Mouse (Mus musculus) CD4-positive, CD25-positive, alpha-beta regulatory T cell, adult 2 months (primary cell): ENCODE results near the gene Inpp5f.
"Not testable (repeated sequence)": the region's sequence is repeated elsewhere in the genome, so short reads cannot be mapped to it uniquely, and the experiment has no call there.

ENCODE experiments used
- DNase-seq: peaks from one replicate; pipeline ENCODE4 v3.0.0-alpha.2; 2012; ENCODE audit warnings: low read depth, low spot score

Inpp5f gene

GRCm38 (mm10) chr7:128592936-128593241 is 18.2 kb upstream of the Inpp5f start:
- no peak for DNase-seq

- no peak for DNase-seq
Observed at GRCm38 (mm10) chr7:128596274-128596673, 14.9 kb upstream of the Inpp5f start.

- no peak for DNase-seq
Observed at GRCm38 (mm10) chr7:128599072-128599471, 12.1 kb upstream of the Inpp5f start.

- DNase-seq, result no peak
Observed at GRCm38 (mm10) chr7:128601826-128602225, 9.3 kb upstream of the Inpp5f start.

GRCm38 (mm10) chr7:128609936-128610335 is 1.2 kb upstream of the Inpp5f start:
- not testable (repeated sequence) for DNase-seq

- no peak for DNase-seq
Observed at GRCm38 (mm10) chr7:128610490-128610889, 638 bp upstream of the Inpp5f start.

- no peak for DNase-seq
Observed at GRCm38 (mm10) chr7:128611799-128612411, 777 bp downstream of the Inpp5f start.

GRCm38 (mm10) chr7:128612521-128613181 is 1.5 kb downstream of the Inpp5f start:
- DNase-seq, result no peak

- no peak for DNase-seq
Observed at GRCm38 (mm10) chr7:128613578-128613977, 2.5 kb downstream of the Inpp5f start.

GRCm38 (mm10) chr7:128617587-128617986 is 6.5 kb downstream of the Inpp5f start:
- DNase-seq, result no peak

- peak; percentile 55 for DNase-seq
Observed at GRCm38 (mm10) chr7:128620178-128620577, 9.1 kb downstream of the Inpp5f start.

- peak; percentile 54 for DNase-seq
Observed at GRCm38 (mm10) chr7:128622266-128622961, 11.3 kb downstream of the Inpp5f start.

GRCm38 (mm10) chr7:128622994-128623393 is 11.9 kb downstream of the Inpp5f start:
- DNase-seq, result no peak

GRCm38 (mm10) chr7:128625382-128625781 is 14.3 kb downstream of the Inpp5f start:
- no peak for DNase-seq

GRCm38 (mm10) chr7:128626601-128627000 is 15.5 kb downstream of the Inpp5f start:
- DNase-seq, result peak; percentile 65

GRCm38 (mm10) chr7:128627251-128627650 is 16.1 kb downstream of the Inpp5f start:
- peak; percentile 71 for DNase-seq

- DNase-seq, result no peak
Observed at GRCm38 (mm10) chr7:128627723-128628122, 16.6 kb downstream of the Inpp5f start.

- DNase-seq, result peak; percentile 82
Observed at GRCm38 (mm10) chr7:128633156-128633555, 22.0 kb downstream of the Inpp5f start.

- DNase-seq, result no peak
Observed at GRCm38 (mm10) chr7:128639925-128640485, 28.9 kb downstream of the Inpp5f start.

GRCm38 (mm10) chr7:128641571-128641970 is 30.4 kb downstream of the Inpp5f start:
- no peak for DNase-seq

- DNase-seq, result no peak
Observed at GRCm38 (mm10) chr7:128642386-128642785, 31.3 kb downstream of the Inpp5f start.

GRCm38 (mm10) chr7:128656970-128657369 is 45.8 kb downstream of the Inpp5f start:
- no peak for DNase-seq

- DNase-seq, result no peak
Observed at GRCm38 (mm10) chr7:128663906-128664305, 52.8 kb downstream of the Inpp5f start.
